Mouse (Mus musculus): ENCODE measurements around the gene Clec12b.

DNA sequence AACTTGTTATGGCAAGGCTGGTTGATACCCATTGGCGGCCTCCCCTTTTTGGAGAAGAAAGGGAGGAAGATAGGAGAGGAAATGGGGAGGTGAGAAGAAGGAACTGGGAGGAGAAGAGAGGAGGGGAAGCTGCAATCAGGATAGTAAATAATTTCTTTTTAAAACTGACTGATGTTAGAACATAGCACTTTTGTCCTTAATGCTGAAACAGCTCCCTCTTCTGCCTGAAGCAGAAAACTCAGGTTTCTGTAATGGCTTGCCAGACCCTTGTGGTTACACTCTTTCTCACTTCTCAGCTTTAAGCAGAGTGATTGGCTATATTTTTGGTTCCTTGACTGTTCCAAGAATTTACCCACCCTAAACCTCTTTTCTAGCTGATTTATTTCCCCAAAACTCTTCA lies 59.7 kb downstream of the Clec12b start:
- TF ChIP-seq CTCF (IDR thresholded peaks at IDR 0.05; ENCODE audit: low read depth) (no peak), EP300 (IDR thresholded peaks at IDR 0.05; ENCODE audit: low read depth) (no peak)
